ENCODE assay signal across 50 mouse cellular contexts in genomic region chr14:13963527-13963926, GRCm38 (mm10). TPM values are rescaled to one million over a fixed set of nuclear protein-coding genes. Genes with fewer than 3 reads are reported as not detected.
"Had no signal": no experiment of that assay in that cellular context is flagged by ENCODE, and none has a peak within 500 bp of the region (broad histone marks: within the 10 kb centered on the region; RNA-seq: fewer than 3 reads in every experiment).

No protein-coding gene starts in this region.

- H3K9ac ChIP-seq: heart, embryonic 12.5 days; heart, embryonic 13.5 days; heart, embryonic 15.5 days; hindbrain, embryonic 12.5 days; hindbrain, embryonic 13.5 days; hindbrain, embryonic 14.5 days; hindbrain, embryonic 15.5 days; intestine, embryonic 15.5 days; kidney, embryonic 15.5 days had no signal

- H3K36me3 ChIP-seq: heart, embryonic 12.5 days; heart, embryonic 13.5 days; heart, embryonic 15.5 days; hindbrain, embryonic 10.5 days; hindbrain, embryonic 12.5 days; hindbrain, embryonic 13.5 days; hindbrain, embryonic 15.5 days; intestine, embryonic 15.5 days; kidney, embryonic 15.5 days had no signal

- DNase-seq: heart, postnatal 10 days; heart, postnatal 14 days; heart, postnatal 36 days; heart, postnatal 4 days; kidney, adult 11 months; kidney, adult 18-20 months; kidney, adult 8-10 months; kidney, adult 9 months; kidney, postnatal 10 days; kidney, postnatal 14 days; kidney, postnatal 25 days; kidney, postnatal 36 days; kidney, postnatal 4 days; layer of hippocampus, postnatal 36 days had no signal

- H3K4me3 ChIP-seq: heart, embryonic 12.5 days; heart, embryonic 13.5 days; heart, embryonic 15.5 days; hindbrain, embryonic 10.5 days; hindbrain, embryonic 12.5 days; hindbrain, embryonic 13.5 days; hindbrain, embryonic 15.5 days; intestine, embryonic 15.5 days; kidney, embryonic 15.5 days; layer of hippocampus, adult 2 months; left cerebral cortex, adult 2 months had no signal

- H3K27me3 ChIP-seq: heart, embryonic 15.5 days; hindbrain, embryonic 12.5 days; hindbrain, embryonic 13.5 days; hindbrain, embryonic 15.5 days; intestine, embryonic 15.5 days; kidney, embryonic 15.5 days had no signal

- H3K27ac ChIP-seq: heart, embryonic 13.5 days; heart, embryonic 15.5 days; hindbrain, embryonic 10.5 days; hindbrain, embryonic 12.5 days; hindbrain, embryonic 13.5 days; hindbrain, embryonic 14.5 days; hindbrain, embryonic 15.5 days; hindbrain, postnatal 0 days; intestine, embryonic 15.5 days; kidney, embryonic 15.5 days; kidney, postnatal 0 days; layer of hippocampus, adult 2 months; left cerebral cortex, adult 2 months had no signal

- H3K9me3 ChIP-seq: heart, embryonic 12.5 days; heart, embryonic 13.5 days; heart, embryonic 15.5 days; hindbrain, embryonic 10.5 days; hindbrain, embryonic 12.5 days; hindbrain, embryonic 13.5 days; hindbrain, embryonic 15.5 days; intestine, embryonic 15.5 days; kidney, embryonic 15.5 days had no signal

RNA-seq across cellular contexts. Expression of gene Gm281, which starts 49.2 kb away (rescaled TPM):
- total RNA-seq: heart, postnatal 10 days; heart, postnatal 14 days; heart, postnatal 25 days; heart, postnatal 36 days; heart, postnatal 4 days; hematopoietic stem cell, adult 5-6 weeks; hindbrain, postnatal 0 days; layer of hippocampus, adult 18-20 months; layer of hippocampus, adult 2 months; layer of hippocampus, adult 8-10 months; layer of hippocampus, postnatal 10 days; layer of hippocampus, postnatal 14 days; layer of hippocampus, postnatal 25 days; layer of hippocampus, postnatal 36 days; left cerebral cortex, adult 18-20 months; left cerebral cortex, adult 2 months; left cerebral cortex, adult 8-10 months had no signal
- polyA plus RNA-seq: heart, embryonic 11.5 days; heart, embryonic 12.5 days; heart, embryonic 13.5 days; heart, embryonic 14.5 days; heart, embryonic 15.5 days; heart, embryonic 16.5 days; heart, postnatal 0 days; hindbrain, embryonic 11.5 days; hindbrain, embryonic 12.5 days; hindbrain, embryonic 13.5 days; hindbrain, embryonic 15.5 days; hindbrain, embryonic 16.5 days; hindbrain, postnatal 0 days; inflammation-experienced regulatory T-cells, adult 6 months; intestine, embryonic 14.5 days; intestine, embryonic 15.5 days; intestine, postnatal 0 days; kidney, adult 2 months; kidney, embryonic 14.5 days; kidney, embryonic 15.5 days; kidney, embryonic 16.5 days; kidney, postnatal 0 days; large intestine, adult 2 months had no signal
